Mouse (Mus musculus) E14TG2a.4 (cell line): ENCODE data around the gene Filip1l.

Experiments
- H3K27me3 ChIP-seq: 2 replicates; pipeline ENCODE4 v1.6.1; 2014; ENCODE audit warnings: low read length, control low read depth; ENCODE audit not compliant: insufficient read depth
- H3K36me3 ChIP-seq: 2 replicates; pipeline ENCODE4 v1.6.1; 2014; ENCODE audit warnings: low read length, control low read depth; ENCODE audit not compliant: insufficient read depth
- H3K4me1 ChIP-seq: replicated peaks from 2 replicates; pipeline ENCODE4 v1.6.1; 2014; ENCODE audit warnings: low read depth, low read length, control low read depth
- H3K4me3 ChIP-seq: replicated peaks from 2 replicates; pipeline ENCODE4 v1.5.1; 2014; ENCODE audit warnings: mild to moderate bottlenecking, low read length
- H3K9me3 ChIP-seq: 2 replicates; pipeline ENCODE4 v1.6.1; 2014; ENCODE audit warnings: low read length, control low read depth
- CTCF ChIP-seq: conservative IDR thresholded peaks from 2 replicates; pipeline ENCODE4 v1.5.1; 2014; ENCODE audit warnings: low read length
- NANOG ChIP-seq: IDR thresholded peaks from 2 replicates; pipeline ENCODE4 v1.6.1; 2014; ENCODE audit warnings: borderline replicate concordance, low read length, mixed read lengths
- POU5F1 ChIP-seq: IDR thresholded peaks from 2 replicates; pipeline ENCODE4 v1.6.1; 2014; ENCODE audit warnings: low read length, borderline replicate concordance

Filip1l gene

GRCm38 (mm10) chr16:57360785-57361184, 7.9 kb downstream of the Filip1l start:
- Histone ChIP-seq H3K4me1 (peaks cover 9% of the 10 kb centered on the region; the same call in 1 of the 2 replicates), H3K27me3 (no peaks in the 10 kb centered on the region), H3K9me3 (no peaks in the 10 kb centered on the region), H3K4me3 (no peak overlapping the region), H3K36me3 (no peaks in the 10 kb centered on the region)
- TF ChIP-seq CTCF (no peak), POU5F1 (no peak), NANOG (no peak)

- no peaks in the 10 kb centered on the region for H3K36me3 ChIP-seq
- H3K4me1 ChIP-seq, result peaks cover 9% of the 10 kb centered on the region; the same call in 1 of the 2 replicates
- TF ChIP-seq CTCF (no peak), NANOG (no peak), POU5F1 (no peak)
- H3K4me3 ChIP-seq, result peak overlapping the region; percentile 64
- no peaks in the 10 kb centered on the region for H3K9me3 ChIP-seq
- no peaks in the 10 kb centered on the region for H3K27me3 ChIP-seq
Measured at GRCm38 (mm10) chr16:57362679-57363401, 9.9 kb downstream of the Filip1l start.

- no peaks in the 10 kb centered on the region for H3K27me3 ChIP-seq
- TF ChIP-seq NANOG (no peak), POU5F1 (no peak), CTCF (no peak)
Measured at GRCm38 (mm10) chr16:57364498-57364897, 11.6 kb downstream of the Filip1l start.

GRCm38 (mm10) chr16:57366141-57366540, 13.2 kb downstream of the Filip1l start:
- H3K9me3 ChIP-seq, result no peaks in the 10 kb centered on the region
- H3K4me1 ChIP-seq, result peaks cover 9% of the 10 kb centered on the region; the same call in 1 of the 2 replicates
- no peaks in the 10 kb centered on the region for H3K27me3 ChIP-seq
- H3K36me3 ChIP-seq, result no peaks in the 10 kb centered on the region
- H3K4me3 ChIP-seq, result no peak overlapping the region
- no peak for TF ChIP-seq POU5F1
- TF ChIP-seq CTCF, result no peak
- no peak for TF ChIP-seq NANOG

More at GRCm38 (mm10) chr16:57364498-57364897, 11.6 kb downstream of the Filip1l start:
- H3K4me3 ChIP-seq, result no peak overlapping the region
- H3K4me1 ChIP-seq, result peaks cover 9% of the 10 kb centered on the region; the same call in 1 of the 2 replicates
- H3K9me3 ChIP-seq, result no peaks in the 10 kb centered on the region
- H3K36me3 ChIP-seq, result no peaks in the 10 kb centered on the region

GRCm38 (mm10) chr16:57366941-57367694, 14.2 kb downstream of the Filip1l start:
- Histone ChIP-seq H3K4me1 (peaks cover 9% of the 10 kb centered on the region; the same call in 1 of the 2 replicates), H3K9me3 (no peaks in the 10 kb centered on the region)
- no peak for TF ChIP-seq POU5F1
- TF ChIP-seq CTCF, result no peak
- TF ChIP-seq NANOG, result no peak

DNA sequence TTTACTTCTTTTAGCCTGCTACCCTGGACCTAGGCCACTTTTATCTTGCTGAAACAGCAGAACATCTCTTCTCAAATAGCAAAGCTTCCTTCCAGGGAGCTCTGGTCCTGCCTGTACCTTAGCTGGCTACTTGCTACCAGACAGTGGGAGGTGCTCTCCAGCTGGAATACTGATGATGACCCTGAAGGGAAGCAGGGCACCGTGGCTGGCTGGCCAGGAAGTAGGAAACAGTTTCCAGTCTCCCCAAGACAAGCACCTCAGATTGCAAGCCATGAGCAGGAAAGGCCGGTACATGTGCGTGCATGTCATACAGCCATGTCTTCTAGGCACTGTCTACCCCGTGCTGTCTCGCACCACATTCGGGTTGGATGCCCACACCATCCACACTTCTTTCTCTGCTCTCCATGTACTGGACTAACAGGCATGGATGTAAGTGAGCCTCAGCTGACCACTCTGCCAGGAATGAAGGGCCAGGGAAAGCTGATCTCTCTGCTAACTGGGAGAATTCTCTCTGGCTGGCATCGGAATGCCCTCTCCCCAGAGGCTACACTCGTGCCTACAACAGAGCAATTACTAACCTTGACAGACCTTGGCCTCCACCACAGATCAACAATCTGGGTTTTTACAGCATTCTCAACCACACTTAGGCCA, 17.1 kb downstream of the Filip1l start:
- Histone ChIP-seq H3K36me3 (no peaks in the 10 kb centered on the region), H3K9me3 (no peaks in the 10 kb centered on the region), H3K4me3 (no peak overlapping the region), H3K27me3 (no peaks in the 10 kb centered on the region), H3K4me1 (no peaks in the 10 kb centered on the region)
- no peak for TF ChIP-seq NANOG
- TF ChIP-seq POU5F1, result no peak
- no peak for TF ChIP-seq CTCF

More at GRCm38 (mm10) chr16:57366941-57367694, 14.2 kb downstream of the Filip1l start:
- H3K36me3 ChIP-seq, result no peaks in the 10 kb centered on the region
- H3K4me3 ChIP-seq, result no peak overlapping the region
- no peaks in the 10 kb centered on the region for H3K27me3 ChIP-seq

DNA sequence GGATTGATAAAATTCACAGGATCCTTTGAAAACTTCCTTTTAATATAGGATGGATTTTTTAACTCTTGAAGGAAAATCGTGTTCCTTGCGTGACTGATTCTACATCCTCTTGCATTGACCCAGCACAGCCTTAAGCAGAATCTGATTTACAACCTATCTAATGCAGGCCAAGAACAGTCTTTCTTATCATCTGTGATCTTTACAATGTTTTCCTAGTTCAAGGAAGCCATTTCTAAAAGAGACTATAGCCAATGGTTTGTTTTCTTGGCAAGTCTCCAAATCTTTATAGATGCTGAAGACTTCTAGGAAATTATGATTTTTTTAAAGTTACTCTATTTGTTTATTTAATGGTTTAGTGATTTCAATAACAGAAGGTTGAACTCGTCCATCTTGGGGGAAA, 19.3 kb downstream of the Filip1l start:
- TF ChIP-seq NANOG (no peak), CTCF (no peak), POU5F1 (no peak)
- H3K27me3 ChIP-seq, result no peaks in the 10 kb centered on the region

DNA sequence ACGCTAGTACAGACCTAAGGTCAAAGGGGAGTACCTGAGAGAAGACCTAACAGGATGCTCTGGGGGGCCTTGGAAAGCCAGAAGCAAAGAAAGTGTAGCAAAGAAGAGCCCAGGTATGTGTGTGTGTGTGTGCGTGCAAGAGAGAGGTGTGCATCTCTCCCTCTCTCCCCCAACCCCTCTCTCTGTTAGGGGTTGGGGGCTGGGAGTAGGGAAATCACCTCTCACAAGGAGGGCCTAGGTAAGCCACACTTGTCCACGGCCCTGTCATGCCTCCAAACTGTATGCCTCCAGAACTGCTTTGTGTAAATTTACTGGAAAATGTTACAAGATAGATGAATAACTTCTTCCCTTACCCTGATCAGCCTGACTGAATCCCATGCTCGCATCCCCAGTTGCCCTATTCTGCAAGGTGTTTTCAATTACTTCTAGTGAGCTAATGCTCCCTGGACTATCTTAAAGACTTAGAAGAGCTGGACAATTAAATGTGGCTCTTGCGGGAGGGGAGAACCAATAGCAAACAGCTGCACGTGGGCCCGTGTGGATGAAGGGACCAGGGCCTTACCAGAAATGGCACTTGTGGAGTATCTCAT, 22.4 kb downstream of the Filip1l start:
- Histone ChIP-seq H3K36me3 (no peaks in the 10 kb centered on the region), H3K9me3 (no peaks in the 10 kb centered on the region), H3K27me3 (no peaks in the 10 kb centered on the region), H3K4me1 (peaks cover 7% of the 10 kb centered on the region), H3K4me3 (no peak overlapping the region)
- no peak for TF ChIP-seq NANOG
- TF ChIP-seq POU5F1, result no peak
- TF ChIP-seq CTCF, result no peak

More for the DNA sequence above, 19.3 kb downstream of the Filip1l start:
- Histone ChIP-seq H3K36me3 (no peaks in the 10 kb centered on the region), H3K4me3 (no peak overlapping the region), H3K9me3 (no peaks in the 10 kb centered on the region), H3K4me1 (no peaks in the 10 kb centered on the region)
